Mouse (Mus musculus) midbrain, embryonic 13.5 days (tissue): ENCODE results near the gene Usf2. TPM values are rescaled to one million over a fixed set of nuclear protein-coding genes. Genes with fewer than 3 reads are reported as not detected.

Experiments used
- ATAC-seq: fragments of 200-750 bp; cut with Nextera tagmentation; 2 replicates; pipeline ENCODE4 v1.8.0; 2017; ENCODE audit warnings: mild to moderate bottlenecking, moderate TSS enrichment, moderate library complexity
- H3K27ac ChIP-seq: fragments of 300-500 bp; sonication (generic); 2 replicates; pipeline ENCODE4 v1.5.1; 2015; ENCODE audit warnings: inconsistent platforms, mild to moderate bottlenecking, moderate library complexity
- H3K27me3 ChIP-seq: fragments of 300-500 bp; sonication (generic); 2 replicates; pipeline ENCODE4 v1.6.1; 2015; ENCODE audit warnings: mild to moderate bottlenecking, inconsistent platforms
- H3K36me3 ChIP-seq: fragments of 300-500 bp; sonication (generic); 2 replicates; pipeline ENCODE4 v1.6.1; 2015; ENCODE audit warnings: mild to moderate bottlenecking, inconsistent platforms
- H3K4me1 ChIP-seq: fragments of 300-500 bp; sonication (generic); replicated peaks from 2 replicates; pipeline ENCODE4 v1.6.1; 2015; ENCODE audit warnings: inconsistent platforms
- H3K4me2 ChIP-seq: fragments of 300-500 bp; sonication (generic); replicated peaks from 2 replicates; pipeline ENCODE4 v1.6.1; 2015; ENCODE audit warnings: moderate library complexity, mild to moderate bottlenecking, inconsistent platforms
- H3K4me3 ChIP-seq: fragments of 300-500 bp; sonication (generic); replicated peaks from 2 replicates; pipeline ENCODE4 v1.5.1; 2015; ENCODE audit warnings: mild to moderate bottlenecking, inconsistent platforms
- H3K9ac ChIP-seq: fragments of 300-500 bp; sonication (generic); replicated peaks from 2 replicates; pipeline ENCODE4 v1.6.1; 2015; ENCODE audit warnings: mild to moderate bottlenecking, inconsistent platforms
- H3K9me3 ChIP-seq: fragments of 300-500 bp; sonication (generic); 2 replicates; pipeline ENCODE4 v1.6.1; 2016; ENCODE audit warnings: mild to moderate bottlenecking, inconsistent platforms
- WGBS: fragments of 180-500 bp; shearing (Covaris S2); methylation state at CpG from one replicate; pipeline ENCODE4 v1.1.7; 2015; 5-methylcytosine and 5-hydroxymethylcytosine counted together
- polyA plus RNA-seq: library from polyadenylated mRNA; unstranded; fragments of >200 nt; fragmentation: Nextera tagmentation; extraction: Ambion mirVana; gene quantifications from 2 replicates; pipeline ENCODE4 v1.2.1, GENCODE M21; 2015

Usf2 gene
- 24.2 and 27.6 TPM in 2 replicates for polyA plus RNA-seq

DNA sequence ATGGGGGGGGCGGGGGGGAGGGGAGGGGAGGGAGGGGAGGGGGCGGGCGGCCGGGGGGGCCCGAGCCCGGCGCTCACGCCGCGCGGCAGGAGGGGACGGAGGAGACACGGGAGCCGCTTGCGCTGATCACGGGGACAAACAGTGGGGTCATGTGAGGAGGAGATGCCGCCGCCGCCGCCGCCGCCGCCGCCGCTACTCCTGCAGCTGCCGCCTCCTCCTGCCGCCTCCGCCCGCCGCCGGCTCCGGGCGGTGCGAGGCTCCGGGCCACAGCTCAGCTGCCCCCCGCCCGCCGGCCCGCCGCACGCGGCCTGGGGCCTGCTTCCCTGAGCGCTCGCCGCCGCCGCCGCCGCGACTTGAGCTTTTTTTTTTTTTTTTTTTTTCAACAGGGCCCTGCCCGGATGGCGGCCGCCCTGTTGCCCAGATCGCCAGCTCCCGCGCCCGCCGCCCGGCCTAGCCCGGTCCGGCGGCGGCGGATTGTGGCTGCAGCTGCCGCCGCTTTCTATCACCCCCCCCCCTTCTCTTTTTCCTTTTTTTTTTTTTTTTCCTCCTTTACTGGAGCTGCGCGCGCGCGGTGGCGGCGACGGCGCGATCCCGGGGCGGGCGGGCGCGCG is at the start of gene Usf2:
TSS of gene Usf2 (minus strand) at position 48 of the 611 bp plus-strand sequence.
- H3K4me3 ChIP-seq: peak within 1 kb of the TSS; percentile 95
- H3K27ac ChIP-seq: peak within 1 kb of the TSS; percentile 99
- peak; percentile 49 for ATAC-seq
- H3K36me3 ChIP-seq: peaks cover 33% of the 10 kb centered on the region
- peak within 1 kb of the TSS; percentile 98 for H3K9ac ChIP-seq
- WGBS: under 1% methylated on average over 58 of the region's 82 CpGs
- H3K4me1 ChIP-seq: peaks cover 32% of the 10 kb centered on the region
- H3K9me3 ChIP-seq: no peaks in the 10 kb centered on the region
- no peaks in the 10 kb centered on the region for H3K27me3 ChIP-seq
- peak within 1 kb of the TSS; percentile 74 for H3K4me2 ChIP-seq

- H3K36me3 ChIP-seq: no peaks in the 10 kb centered on the region
- H3K27ac ChIP-seq: no peak overlapping the region
- H3K27me3 ChIP-seq: no peaks in the 10 kb centered on the region
- H3K9me3 ChIP-seq: no peaks in the 10 kb centered on the region
- no peak overlapping the region for H3K9ac ChIP-seq
- H3K4me3 ChIP-seq: no peak overlapping the region
- H3K4me1 ChIP-seq: no peaks in the 10 kb centered on the region
- no peak overlapping the region for H3K4me2 ChIP-seq
- ATAC-seq: no peak
- 91% methylated on average over 8 of the region's 8 CpGs for WGBS
Observed at GRCm38 (mm10) chr7:31002650-31003049, 46.0 kb upstream of the Usf2 start.

DNA sequence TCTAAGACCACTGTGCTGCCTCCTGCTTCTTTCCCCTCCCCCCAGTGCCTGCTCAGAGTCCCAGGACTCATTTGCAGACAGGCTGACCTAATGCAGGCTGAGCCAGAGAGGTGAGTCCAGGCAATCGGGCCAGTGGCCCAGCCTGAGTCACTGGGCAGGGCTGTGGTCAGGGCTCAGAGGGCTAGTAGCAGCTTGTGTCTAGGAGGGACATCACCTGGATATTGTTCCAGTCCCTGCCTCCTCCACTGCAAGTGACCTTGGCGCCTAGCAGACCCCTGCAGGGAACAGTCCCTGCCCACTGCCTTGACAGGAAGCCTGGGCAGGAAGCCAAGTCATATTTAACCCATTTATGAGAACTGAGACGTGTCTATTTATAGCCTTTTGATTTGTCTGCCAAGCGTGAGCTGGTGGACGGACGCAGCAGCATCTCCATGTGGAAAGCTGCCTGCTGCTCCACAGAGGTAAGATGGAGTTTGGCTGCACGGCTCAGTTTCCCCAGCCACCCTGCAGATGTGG is 44.0 kb upstream of the Usf2 start:
- Histone ChIP-seq H3K9me3 (peaks cover 5% of the 10 kb centered on the region; the same call in 1 of the 2 replicates), H3K27ac (no peak overlapping the region), H3K4me2 (no peak overlapping the region), H3K9ac (no peak overlapping the region), H3K36me3 (no peaks in the 10 kb centered on the region), H3K4me1 (no peaks in the 10 kb centered on the region), H3K27me3 (no peaks in the 10 kb centered on the region), H3K4me3 (no peak overlapping the region)
- ATAC-seq: no peak
- WGBS: 67% methylated on average over 7 of the region's 7 CpGs

- no peak overlapping the region for H3K9ac ChIP-seq
- no peaks in the 10 kb centered on the region for H3K36me3 ChIP-seq
- 93% methylated on average over 2 of the region's 2 CpGs for WGBS
- H3K4me1 ChIP-seq: no peaks in the 10 kb centered on the region
- ATAC-seq: no peak
- no peaks in the 10 kb centered on the region for H3K27me3 ChIP-seq
- no peak overlapping the region for H3K4me2 ChIP-seq
- H3K27ac ChIP-seq: no peak overlapping the region
- H3K4me3 ChIP-seq: no peak overlapping the region
- peaks cover 5% of the 10 kb centered on the region; the same call in 1 of the 2 replicates for H3K9me3 ChIP-seq
Observed at GRCm38 (mm10) chr7:30996491-30996890, 39.9 kb upstream of the Usf2 start.

GRCm38 (mm10) chr7:30993986-30994385 is 37.4 kb upstream of the Usf2 start:
- Histone ChIP-seq H3K9ac (no peak overlapping the region), H3K4me2 (no peak overlapping the region), H3K4me1 (no peaks in the 10 kb centered on the region), H3K27ac (no peak overlapping the region), H3K27me3 (no peaks in the 10 kb centered on the region), H3K9me3 (peaks cover 5% of the 10 kb centered on the region; the same call in 1 of the 2 replicates), H3K4me3 (no peak overlapping the region), H3K36me3 (no peaks in the 10 kb centered on the region)
- ATAC-seq: no peak
- 88% methylated on average over 5 of the region's 5 CpGs for WGBS

GRCm38 (mm10) chr7:30992148-30992547 is 35.5 kb upstream of the Usf2 start:
- no peak overlapping the region for H3K4me2 ChIP-seq
- no peaks in the 10 kb centered on the region for H3K36me3 ChIP-seq
- WGBS: 83% methylated on average over 5 of the region's 5 CpGs
- no peak overlapping the region for H3K27ac ChIP-seq
- no peak overlapping the region for H3K4me3 ChIP-seq
- peaks cover 5% of the 10 kb centered on the region; the same call in 1 of the 2 replicates for H3K9me3 ChIP-seq
- no peaks in the 10 kb centered on the region for H3K27me3 ChIP-seq
- H3K4me1 ChIP-seq: no peaks in the 10 kb centered on the region
- H3K9ac ChIP-seq: no peak overlapping the region
- no peak for ATAC-seq

- Histone ChIP-seq H3K27ac (no peak overlapping the region), H3K4me2 (no peak overlapping the region), H3K4me1 (no peaks in the 10 kb centered on the region), H3K4me3 (no peak overlapping the region), H3K27me3 (no peaks in the 10 kb centered on the region), H3K36me3 (no peaks in the 10 kb centered on the region), H3K9ac (no peak overlapping the region), H3K9me3 (no peaks in the 10 kb centered on the region)
- WGBS: 89% methylated on average over 4 of the region's 4 CpGs
- ATAC-seq: no peak
Observed at GRCm38 (mm10) chr7:30988519-30989162, 32.0 kb upstream of the Usf2 start.

DNA sequence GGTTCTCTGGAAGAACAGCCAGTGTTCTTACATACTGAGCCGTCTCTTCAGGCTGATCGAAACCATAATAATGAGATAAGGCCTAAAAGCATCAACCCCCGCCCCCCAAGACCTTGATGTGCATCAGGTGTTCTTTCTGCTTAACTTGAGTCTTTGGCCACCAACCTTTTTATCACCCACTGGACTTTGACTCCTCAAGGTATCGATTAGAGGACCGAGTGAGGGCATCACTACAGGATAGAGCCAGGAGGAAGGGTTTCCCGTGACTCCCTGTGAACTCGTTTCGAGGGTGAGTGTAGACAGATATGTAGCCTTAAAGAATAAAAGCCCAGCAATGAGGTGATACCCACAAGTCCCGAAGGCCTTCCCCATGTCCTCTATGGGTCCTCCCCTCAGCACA is 28.8 kb upstream of the Usf2 start:
- WGBS: 84% methylated on average over 9 of the region's 9 CpGs
- H3K36me3 ChIP-seq: no peaks in the 10 kb centered on the region
- H3K4me3 ChIP-seq: no peak overlapping the region
- no peak overlapping the region for H3K27ac ChIP-seq
- no peak overlapping the region for H3K9ac ChIP-seq
- H3K27me3 ChIP-seq: no peaks in the 10 kb centered on the region
- H3K4me1 ChIP-seq: no peaks in the 10 kb centered on the region
- no peak overlapping the region for H3K4me2 ChIP-seq
- ATAC-seq: no peak
- H3K9me3 ChIP-seq: no peaks in the 10 kb centered on the region

- no peak for ATAC-seq
- 92% methylated on average over 4 of the region's 4 CpGs for WGBS
- H3K4me1 ChIP-seq: no peaks in the 10 kb centered on the region
- no peaks in the 10 kb centered on the region for H3K27me3 ChIP-seq
- no peak overlapping the region for H3K4me2 ChIP-seq
- H3K9ac ChIP-seq: no peak overlapping the region
- no peak overlapping the region for H3K4me3 ChIP-seq
- no peak overlapping the region for H3K27ac ChIP-seq
- no peaks in the 10 kb centered on the region for H3K36me3 ChIP-seq
- no peaks in the 10 kb centered on the region for H3K9me3 ChIP-seq
Observed at GRCm38 (mm10) chr7:30981703-30982102, 25.1 kb upstream of the Usf2 start.

- Histone ChIP-seq H3K4me2 (peak within 1 kb of the TSS; percentile 54), H3K4me3 (peak within 1 kb of the TSS; percentile 35), H3K27me3 (peaks cover 23% of the 10 kb centered on the region), H3K27ac (no peak within 1 kb of the TSS), H3K36me3 (no peaks in the 10 kb centered on the region), H3K9me3 (no peaks in the 10 kb centered on the region), H3K9ac (0 out of 2 replicates have a peak within 1 kb of the TSS, but pooled peaks have one; percentile 19), H3K4me1 (peaks cover 12% of the 10 kb centered on the region)
- WGBS: under 1% methylated on average over 37 of the region's 37 CpGs
- peak; percentile 85 for ATAC-seq
Observed at GRCm38 (mm10) chr7:30973501-30974289, 17.1 kb upstream of the Usf2 start, which contains the start of gene Fam187b. Gene Fam187b (plus strand): TSS chr7:30973790.

DNA sequence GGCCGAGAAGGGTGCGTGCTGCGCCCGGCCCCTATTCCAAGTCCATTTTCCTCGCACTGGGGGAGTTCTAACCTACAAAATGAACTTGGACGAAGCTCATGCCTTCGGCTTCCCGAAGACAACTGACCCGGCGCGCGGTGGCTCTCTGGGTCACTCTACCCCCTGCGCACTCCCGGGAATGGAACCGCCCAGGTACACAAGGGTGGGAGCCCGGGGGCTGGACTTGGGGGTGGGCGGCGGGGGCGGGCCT is 16.6 kb upstream of the Usf2 start, which contains the start of gene Lsr:
TSS of gene Lsr (minus strand) at position 214 of the 250 bp plus-strand sequence.
- H3K27ac ChIP-seq: no peak within 1 kb of the TSS
- ATAC-seq: no peak; the same call in 1 of the 2 replicates
- peak within 1 kb of the TSS; percentile 54 for H3K4me2 ChIP-seq
- H3K4me1 ChIP-seq: peaks cover 12% of the 10 kb centered on the region
- WGBS: under 1% methylated on average over 19 of the region's 19 CpGs
- peaks cover 23% of the 10 kb centered on the region for H3K27me3 ChIP-seq
- 0 out of 2 replicates have a peak within 1 kb of the TSS, but pooled peaks have one; percentile 19 for H3K9ac ChIP-seq
- no peaks in the 10 kb centered on the region for H3K9me3 ChIP-seq
- H3K4me3 ChIP-seq: peak within 1 kb of the TSS; percentile 35
- H3K36me3 ChIP-seq: no peaks in the 10 kb centered on the region
